Mouse (Mus musculus) E14TG2a.4 (cell line): Measurements from ENCODE around the gene Hmx3.

ENCODE experiments used
- CTCF ChIP-seq: conservative IDR thresholded peaks from 2 replicates; pipeline ENCODE4 v1.5.1; 2014; ENCODE audit warnings: low read length
- NANOG ChIP-seq: IDR thresholded peaks from 2 replicates; pipeline ENCODE4 v1.6.1; 2014; ENCODE audit warnings: borderline replicate concordance, low read length, mixed read lengths
- POU5F1 ChIP-seq: IDR thresholded peaks from 2 replicates; pipeline ENCODE4 v1.6.1; 2014; ENCODE audit warnings: low read length, borderline replicate concordance

GRCm38 (mm10) chr7:131551471-131551870, 8.8 kb downstream of the Hmx3 start:
- no peak for TF ChIP-seq CTCF
- TF ChIP-seq NANOG = no peak
- no peak for TF ChIP-seq POU5F1
